Mouse (Mus musculus): ENCODE measurements around the gene Acsbg1.

- TF ChIP-seq ZC3H11A (IDR thresholded peaks at IDR 0.05; ENCODE audit: borderline replicate concordance, low read depth, low read length) (no peak), MAFK (IDR thresholded peaks at IDR 0.05; ENCODE audit: insufficient read depth, low read depth, low read length) (no peak), HCFC1 (IDR thresholded peaks at IDR 0.05; ENCODE audit: borderline replicate concordance, insufficient read depth, low read length) (no peak)
Observed at GRCm38 (mm10) chr9:54705561-54705960, 43.9 kb upstream of the Acsbg1 start.

Measured in ES-E14 (cell line).